Mouse (Mus musculus): ENCODE measurements around the gene Adcy10.

- TF ChIP-seq CTCF (IDR thresholded peaks at IDR 0.05; ENCODE audit: low read depth) (no peak), EP300 (optimal IDR thresholded peaks at IDR 0.05) (no peak)
These were observed 80.3 kb downstream of the Adcy10 start for GRCm38 (mm10) chr1:165565283-165565682.

Data from stomach, postnatal 0 days (tissue).